Mouse (Mus musculus) liver, embryonic 14.5 days (tissue): ENCODE results near the gene Oscar.
"Not testable (repeated sequence)": the region's sequence is repeated elsewhere in the genome, so short reads cannot be mapped to it uniquely, and the experiment has no call there.

Source experiments
- CTCF ChIP-seq: IDR thresholded peaks from 2 replicates; pipeline ENCODE4 v1.5.1; 2016; ENCODE audit warnings: antibody characterized with exemption, low read depth, control low read depth
- EP300 ChIP-seq: IDR thresholded peaks from 2 replicates; pipeline ENCODE4 v1.6.1; 2016; ENCODE audit warnings: antibody characterized with exemption, low read depth

DNA sequence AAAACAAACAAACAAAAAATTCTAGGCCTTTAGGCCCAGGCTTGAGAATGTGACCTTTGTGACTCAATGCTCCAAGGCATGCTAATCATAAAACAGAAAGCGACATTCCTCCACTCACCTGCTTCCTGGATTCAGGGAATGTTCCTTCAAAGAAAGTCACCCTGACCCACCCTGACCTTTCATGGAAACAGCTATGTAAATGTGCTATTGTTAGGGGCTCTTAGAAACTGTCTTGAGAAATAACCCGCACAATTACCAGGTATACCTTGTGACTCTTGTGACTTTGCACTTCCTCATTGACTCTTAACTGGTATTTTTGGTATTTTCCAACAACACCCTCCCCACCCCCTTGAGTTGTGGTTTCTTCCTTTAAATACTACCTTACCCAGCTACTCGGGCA, 45.4 kb downstream of the Oscar start:
- not testable (repeated sequence) for TF ChIP-seq EP300, CTCF
